Mouse (Mus musculus): ENCODE results near the gene Rnf8.

Gene Rnf8

DNA sequence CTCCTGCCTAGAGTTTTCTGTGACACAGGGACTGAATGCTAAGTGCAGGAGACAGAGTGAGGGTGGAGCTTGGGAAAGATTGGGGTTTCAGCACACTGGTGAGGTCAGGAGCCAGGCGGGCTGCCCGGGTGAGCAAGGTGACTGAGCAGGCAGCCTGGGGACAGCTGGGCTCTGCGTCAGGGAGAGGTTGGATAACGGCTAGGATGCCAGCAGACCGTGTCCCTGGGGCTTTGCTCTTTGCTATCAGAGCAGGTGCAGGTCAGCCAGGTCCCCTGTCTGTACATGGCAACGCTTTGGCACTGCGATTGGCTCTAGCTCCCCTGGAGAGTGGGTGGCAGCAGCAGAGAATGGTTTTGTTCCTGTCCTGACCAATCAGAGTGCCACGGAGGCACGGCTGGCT lies 12.7 kb downstream of the Rnf8 start:
- DNase-seq = peak; percentile 94

GRCm38 (mm10) chr17:29628946-29629345 lies 14.4 kb downstream of the Rnf8 start:
- DNase-seq = no peak

DNA sequence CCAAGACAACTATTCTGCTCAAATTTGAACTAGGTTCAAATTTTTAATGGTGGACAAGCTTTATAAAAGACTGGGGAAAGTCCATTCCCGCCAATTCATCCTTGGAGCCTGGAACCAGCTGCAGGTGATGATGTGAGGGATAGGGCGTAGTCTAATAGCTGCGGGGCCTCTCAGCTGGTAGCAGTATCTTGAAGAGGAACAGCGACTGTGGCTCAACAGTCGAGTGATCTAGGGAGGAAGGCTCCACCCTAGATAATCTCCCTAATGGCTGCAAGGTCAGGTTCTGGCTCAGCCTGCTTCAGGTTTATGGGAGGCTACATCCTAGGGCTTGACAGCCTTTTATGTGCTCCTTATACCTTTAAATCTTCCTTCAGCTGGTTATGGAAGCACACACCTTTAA lies 15.0 kb downstream of the Rnf8 start:
- DNase-seq = no peak

- DNase-seq = no peak
Measured at GRCm38 (mm10) chr17:29632312-29632711, 17.7 kb downstream of the Rnf8 start.

- DNase-seq = no peak
Measured at GRCm38 (mm10) chr17:29635492-29635891, 20.9 kb downstream of the Rnf8 start.

GRCm38 (mm10) chr17:29636118-29636517 lies 21.5 kb downstream of the Rnf8 start:
- no peak for DNase-seq

GRCm38 (mm10) chr17:29637377-29637776 lies 22.8 kb downstream of the Rnf8 start:
- peak; percentile 91 for DNase-seq

DNA sequence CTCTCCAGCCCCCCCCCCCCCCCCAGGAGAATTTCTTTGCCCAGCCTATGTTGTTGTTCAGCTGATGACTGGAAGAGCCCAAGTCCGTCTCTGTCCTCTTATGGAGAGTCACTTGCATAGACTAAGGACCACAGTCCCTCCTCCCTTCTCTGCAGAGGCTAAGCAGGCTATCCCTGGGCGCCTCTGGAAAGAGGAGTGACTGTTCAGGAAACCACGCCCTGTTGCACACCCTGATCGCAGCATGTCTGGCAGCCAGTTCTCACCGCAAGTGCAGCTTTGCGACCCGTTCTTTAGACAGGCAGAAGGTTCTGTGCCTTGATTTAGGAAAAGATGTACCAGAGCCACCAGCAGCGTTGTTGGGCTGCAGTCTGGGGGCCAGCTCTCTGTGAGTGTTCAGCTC lies 23.3 kb downstream of the Rnf8 start:
- DNase-seq = peak; percentile 93

DNA sequence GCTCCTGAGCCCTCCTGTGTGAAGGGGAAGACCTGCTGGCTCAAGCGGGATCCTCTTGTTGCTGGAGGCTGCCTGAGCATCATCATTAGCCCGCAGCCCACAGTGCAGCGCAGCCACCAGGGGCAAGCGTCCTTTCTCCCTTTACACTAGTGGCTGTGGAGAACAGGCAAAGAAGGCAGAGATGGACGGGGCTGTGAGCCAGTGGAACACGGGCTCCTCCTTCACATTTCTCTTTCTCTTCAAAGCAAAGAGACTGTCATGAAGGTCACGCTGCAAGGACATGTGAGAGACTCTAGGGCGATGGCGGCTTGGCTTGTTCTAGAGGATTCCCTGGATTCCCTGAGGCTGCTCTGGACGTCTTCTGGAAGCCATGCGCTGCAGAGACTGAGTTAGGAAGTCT lies 26.4 kb downstream of the Rnf8 start:
- DNase-seq = no peak

- DNase-seq = no peak
Measured at GRCm38 (mm10) chr17:29642219-29642618, 27.6 kb downstream of the Rnf8 start.

DNA sequence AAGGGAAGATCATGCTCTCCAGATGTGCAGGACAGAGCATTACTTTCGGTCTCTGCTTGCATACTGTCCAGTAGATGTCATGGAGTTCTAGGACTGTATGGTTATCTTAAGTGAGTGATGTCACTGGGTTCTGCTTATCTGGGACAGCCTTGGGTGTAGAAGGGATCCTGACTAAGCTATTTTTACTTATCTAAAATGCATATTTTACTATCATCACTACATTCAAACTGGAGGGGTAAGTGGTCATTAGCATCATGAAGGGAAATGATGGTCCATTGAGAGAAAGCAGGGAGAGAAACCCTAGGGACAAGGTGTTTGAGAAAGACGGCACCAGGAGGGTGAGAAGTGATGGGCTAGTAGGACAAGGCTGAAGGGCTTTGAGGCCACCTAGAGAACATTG lies 43.7 kb downstream of the Rnf8 start:
- DNase-seq = no peak

- peak; percentile 100 for DNase-seq
Measured at GRCm38 (mm10) chr17:29660076-29660761, 45.6 kb downstream of the Rnf8 start, which contains the start of gene Cmtr1. TSS of gene Cmtr1 (plus strand) at chr17:29660595.

DNA sequence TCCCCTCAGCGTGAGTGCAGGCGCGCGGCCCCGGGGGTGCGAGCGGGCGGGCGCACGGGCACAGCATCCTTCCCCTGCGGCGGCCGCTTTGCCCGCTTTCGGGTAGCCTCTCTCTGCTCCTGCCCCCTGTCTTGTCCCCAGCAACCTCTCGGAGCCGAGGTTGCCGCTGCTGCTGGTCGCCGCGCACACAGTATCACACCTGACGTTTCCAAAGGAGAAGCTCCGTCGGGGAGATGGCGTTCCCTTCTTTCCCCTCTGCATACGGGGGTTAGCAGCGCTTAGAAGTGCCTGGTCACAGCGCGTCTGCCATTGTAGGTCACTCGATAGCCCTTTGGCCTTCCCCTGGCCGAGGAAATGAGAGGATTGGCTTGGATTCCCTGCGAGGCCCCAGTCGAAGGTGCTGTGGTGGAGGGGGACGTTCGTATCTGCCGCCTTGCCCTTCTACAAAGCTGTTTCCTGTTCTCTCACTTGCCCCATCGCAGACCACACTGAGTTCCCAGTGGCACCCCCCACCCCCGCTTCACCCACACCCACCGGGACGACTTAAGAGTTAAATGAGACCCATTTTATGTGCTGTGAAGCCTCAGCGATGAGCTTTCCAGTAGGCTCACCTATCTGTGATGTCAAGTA lies 46.3 kb downstream of the Rnf8 start:
- DNase-seq = no peak

DNA sequence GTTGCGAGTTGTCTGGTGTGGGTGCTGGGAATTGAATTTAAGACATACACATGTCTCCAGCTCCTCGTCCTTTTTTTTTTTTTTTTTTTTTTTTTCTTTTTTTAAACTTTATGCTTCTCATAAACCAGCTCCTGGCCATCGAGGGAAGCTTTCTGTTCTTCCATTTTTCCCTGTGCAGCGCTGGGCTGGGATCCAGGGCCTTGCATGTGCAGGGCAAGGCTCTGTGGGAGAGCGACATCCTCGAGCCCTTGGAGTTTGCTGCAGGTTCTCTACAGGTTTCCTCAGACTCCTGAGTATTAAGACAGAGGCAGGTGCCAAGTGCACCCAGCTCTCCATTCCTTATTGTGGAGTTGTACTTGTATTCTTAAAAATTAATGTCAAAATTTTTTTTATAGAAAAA lies 47.6 kb downstream of the Rnf8 start:
- no peak for DNase-seq

- DNase-seq = no peak
Measured at GRCm38 (mm10) chr17:29668051-29668986, 53.7 kb downstream of the Rnf8 start.

- no peak for DNase-seq
Measured at GRCm38 (mm10) chr17:29669030-29669429, 54.4 kb downstream of the Rnf8 start.

- no peak for DNase-seq
Measured at GRCm38 (mm10) chr17:29669936-29670335, 55.3 kb downstream of the Rnf8 start.

DNA sequence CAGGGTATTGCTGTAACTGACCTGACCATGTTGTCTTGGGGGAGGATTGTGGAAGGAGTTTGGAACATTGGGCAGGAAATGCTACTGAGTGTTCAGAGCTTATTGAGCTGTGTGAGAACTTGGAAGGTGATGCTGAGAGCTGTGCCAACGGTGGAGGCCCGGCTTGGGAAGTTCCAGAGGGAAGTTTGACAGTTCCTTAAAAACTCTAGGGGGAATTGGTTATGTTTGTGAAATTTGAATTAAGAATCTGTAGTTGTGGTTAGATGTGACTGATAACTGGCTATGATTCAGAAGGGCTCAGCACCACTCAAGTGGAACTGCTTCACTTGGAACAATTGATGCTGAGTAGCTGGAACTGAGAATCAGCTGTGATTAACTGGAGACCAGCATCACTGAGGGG lies 56.4 kb downstream of the Rnf8 start:
- DNase-seq = no peak

GRCm38 (mm10) chr17:29673325-29673724 lies 58.7 kb downstream of the Rnf8 start:
- DNase-seq = no peak

GRCm38 (mm10) chr17:29678526-29678925 lies 63.9 kb downstream of the Rnf8 start:
- DNase-seq = no peak

GRCm38 (mm10) chr17:29679038-29679767 lies 64.6 kb downstream of the Rnf8 start:
- DNase-seq = no peak

GRCm38 (mm10) chr17:29680174-29680573 lies 65.6 kb downstream of the Rnf8 start:
- no peak for DNase-seq

DNA sequence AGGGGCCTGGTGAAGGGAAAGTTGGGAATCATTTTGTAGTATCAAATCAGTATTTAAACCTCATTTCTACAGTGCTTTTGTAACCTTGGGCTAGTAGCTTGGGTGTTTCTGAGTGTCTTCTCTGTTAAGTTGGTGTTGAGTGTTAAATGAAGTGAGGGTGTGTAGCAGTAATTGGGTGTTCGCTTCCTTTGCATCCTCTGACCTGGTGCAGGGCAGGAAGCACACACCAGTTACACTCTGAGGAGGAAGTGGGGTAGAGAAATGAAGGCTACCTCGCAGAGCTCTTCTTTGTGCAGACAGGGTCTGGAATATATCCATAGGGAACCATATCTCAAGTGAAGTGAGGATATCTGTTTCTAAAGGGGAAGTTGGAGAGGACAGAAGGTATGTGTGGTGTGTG lies 66.3 kb downstream of the Rnf8 start:
- DNase-seq = no peak

Data from heart, adult 11 months (tissue).